Mouse (Mus musculus): ENCODE data around the gene Tmem206.

Gene Tmem206

GRCm38 (mm10) chr1:191352786-191353488 is 27.2 kb downstream of the Tmem206 start:
- DNase-seq (ENCODE audit: low spot score): peak; percentile 24

DNA sequence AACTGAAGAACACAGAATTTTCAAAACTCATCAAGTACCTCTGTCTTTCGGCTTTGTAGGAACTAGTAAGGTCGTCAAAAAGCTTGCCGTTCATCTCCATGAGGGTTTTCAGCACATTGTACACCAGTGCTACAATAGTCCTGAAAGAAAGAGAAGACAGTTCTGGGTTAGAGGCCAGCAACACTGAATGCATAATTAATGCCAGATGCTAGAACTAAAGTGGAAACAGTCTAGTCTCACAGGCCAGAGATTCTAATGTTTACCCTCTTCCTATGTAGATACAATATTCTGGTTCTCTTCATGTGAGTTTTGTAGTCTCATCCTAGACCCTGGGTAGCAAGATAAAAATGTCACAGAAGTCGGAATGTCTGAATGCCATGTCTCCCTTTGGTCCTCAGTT is 28.1 kb downstream of the Tmem206 start:
- no peak for DNase-seq (ENCODE audit: low spot score)

GRCm38 (mm10) chr1:191356936-191357335 is 31.2 kb downstream of the Tmem206 start:
- no peak for DNase-seq (ENCODE audit: low spot score)

GRCm38 (mm10) chr1:191359478-191359877 is 33.8 kb downstream of the Tmem206 start:
- DNase-seq (ENCODE audit: low spot score): no peak

- no peak for DNase-seq (ENCODE audit: low spot score)
Observed at GRCm38 (mm10) chr1:191362412-191362811, 36.7 kb downstream of the Tmem206 start.

- DNase-seq (ENCODE audit: low spot score): peak; percentile 59
Observed at GRCm38 (mm10) chr1:191364477-191364876, 38.8 kb downstream of the Tmem206 start.

DNA sequence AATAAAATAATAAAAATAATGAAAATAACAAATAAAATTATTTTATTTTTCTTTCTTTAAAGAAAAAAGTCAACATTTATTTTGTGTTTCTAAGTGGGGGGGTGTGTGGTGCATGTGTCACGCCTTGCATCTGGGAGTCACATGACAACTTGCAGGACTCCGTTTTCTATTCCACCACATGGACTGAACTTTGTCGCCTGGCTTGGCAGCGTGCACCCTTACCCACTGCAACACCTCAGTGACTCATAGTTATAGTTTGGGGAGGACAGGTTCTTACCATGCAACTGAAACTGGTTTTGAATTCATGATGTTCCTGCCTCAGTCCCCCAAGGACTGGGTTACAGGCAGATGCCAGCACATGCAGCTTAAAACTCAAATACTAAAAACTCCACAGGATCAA is 42.5 kb downstream of the Tmem206 start:
- no peak for DNase-seq (ENCODE audit: low spot score)

DNA sequence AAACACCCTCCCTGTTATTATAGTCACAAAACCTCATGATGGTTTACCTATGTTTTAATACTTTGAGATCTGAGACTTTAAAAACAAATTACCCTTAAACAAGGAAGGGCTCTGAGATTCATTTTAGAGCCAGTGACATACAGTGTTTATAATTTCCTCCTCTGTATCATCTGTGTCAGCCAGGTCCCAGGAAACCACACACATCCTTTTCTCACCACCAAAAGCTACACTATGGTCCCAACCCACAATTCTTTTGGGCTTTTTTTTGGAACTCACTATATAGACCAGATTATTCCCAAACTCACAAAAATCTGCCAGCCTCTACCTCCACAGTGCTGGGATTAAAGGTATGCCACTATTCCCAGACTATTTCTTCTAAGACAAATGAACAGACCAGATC is 43.4 kb downstream of the Tmem206 start:
- no peak for DNase-seq (ENCODE audit: low spot score)

GRCm38 (mm10) chr1:191374993-191375643 is 49.4 kb downstream of the Tmem206 start:
- no peak for DNase-seq (ENCODE audit: low spot score)

- DNase-seq (ENCODE audit: low spot score): no peak
Observed at GRCm38 (mm10) chr1:191375644-191375998, 49.9 kb downstream of the Tmem206 start.

- no peak for DNase-seq (ENCODE audit: low spot score)
Observed at GRCm38 (mm10) chr1:191378080-191378479, 52.4 kb downstream of the Tmem206 start.

DNA sequence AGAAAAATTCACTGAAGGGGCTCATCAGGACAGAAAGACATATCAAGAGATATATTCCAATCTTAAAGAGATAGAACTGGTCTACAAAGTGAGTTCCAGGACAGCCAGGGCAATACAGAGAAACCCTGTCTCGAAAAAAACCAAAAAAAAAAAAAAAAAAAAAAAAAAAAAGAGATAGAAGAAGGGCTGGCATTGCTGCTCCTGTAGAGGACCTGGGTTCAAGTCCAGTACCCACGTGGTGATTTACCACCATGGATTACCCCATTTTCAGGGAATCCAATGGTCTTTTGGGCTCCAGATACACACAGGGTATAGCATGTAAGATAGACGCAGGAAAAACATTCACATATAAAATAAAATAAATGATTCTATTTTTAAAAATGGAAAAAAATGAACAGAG is 55.1 kb downstream of the Tmem206 start:
- DNase-seq (ENCODE audit: low spot score): no peak

GRCm38 (mm10) chr1:191381955-191382736 is 56.4 kb downstream of the Tmem206 start:
- no peak for DNase-seq (ENCODE audit: low spot score)

DNA sequence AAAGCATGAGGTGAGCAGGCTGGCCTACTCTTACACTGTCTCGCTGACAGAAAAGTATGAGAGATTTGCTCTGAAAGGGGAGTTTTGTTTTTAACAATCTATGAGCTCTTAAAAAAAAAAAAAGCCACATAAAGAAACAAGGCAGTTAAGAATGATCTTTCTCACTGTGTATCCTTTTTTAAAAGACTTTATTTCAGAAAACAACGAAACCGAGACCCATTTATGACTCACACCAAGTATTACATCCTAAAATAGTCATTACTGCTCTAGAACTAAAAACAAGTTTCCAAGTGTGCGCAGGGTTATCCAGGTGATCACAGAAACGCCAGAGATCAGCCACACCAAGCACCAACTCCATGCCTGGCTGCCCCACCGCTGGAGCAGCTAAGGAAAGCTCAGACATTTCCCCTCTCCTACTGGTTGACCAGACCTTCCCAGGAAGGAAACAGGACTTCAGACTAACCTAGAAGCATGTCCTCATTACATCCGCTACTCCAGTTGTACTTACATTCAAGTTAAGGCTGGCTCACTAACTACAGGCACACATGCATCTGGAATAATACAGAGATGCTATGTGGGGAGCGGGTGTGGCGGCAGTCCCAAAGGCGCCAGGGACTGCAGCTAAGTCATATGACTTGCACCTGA is 59.2 kb downstream of the Tmem206 start:
- DNase-seq (ENCODE audit: low spot score): no peak

GRCm38 (mm10) chr1:191391311-191391710 is 65.6 kb downstream of the Tmem206 start:
- peak; percentile 82 for DNase-seq (ENCODE audit: low spot score)

- DNase-seq (ENCODE audit: low spot score): no peak
Observed at GRCm38 (mm10) chr1:191393536-191393935, 67.8 kb downstream of the Tmem206 start.

DNA sequence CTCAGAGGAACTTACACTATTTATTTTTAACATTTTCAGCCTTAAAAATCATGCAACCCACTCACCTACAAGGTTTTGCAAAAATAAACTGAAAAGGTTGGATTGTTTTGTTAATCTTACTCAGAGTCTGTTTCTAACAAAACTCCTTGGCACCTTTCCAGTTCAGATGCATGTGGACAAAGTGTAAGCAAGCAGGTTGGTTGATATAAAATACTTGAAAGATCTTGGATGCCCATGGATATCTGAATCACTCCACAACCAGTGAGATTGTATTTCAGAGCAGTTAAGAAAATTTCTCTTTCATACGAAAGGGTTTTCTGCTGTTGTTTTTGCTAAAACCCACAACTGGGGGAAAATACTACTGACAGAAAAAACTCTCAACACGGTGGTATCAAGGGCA is 68.4 kb downstream of the Tmem206 start:
- DNase-seq (ENCODE audit: low spot score): peak; percentile 27

DNA sequence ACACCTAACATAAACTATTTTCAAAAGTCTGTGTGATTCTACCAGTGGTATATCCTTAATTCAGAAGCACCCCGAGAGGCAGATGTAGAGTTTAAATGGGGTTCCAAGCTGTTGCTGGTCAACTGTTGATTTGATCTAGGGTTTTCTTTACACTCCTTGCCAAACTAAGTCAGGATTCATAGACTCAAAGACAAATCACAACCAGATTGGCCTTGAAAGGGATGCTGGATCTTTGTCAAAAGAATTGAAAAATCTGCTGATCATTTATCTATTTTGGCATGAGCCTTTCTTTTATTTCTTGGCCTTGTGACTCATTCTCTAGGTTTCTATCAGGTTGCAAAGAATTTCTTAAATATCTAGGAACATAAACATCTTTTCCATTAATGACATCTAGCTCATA is 69.5 kb downstream of the Tmem206 start:
- DNase-seq (ENCODE audit: low spot score): no peak

GRCm38 (mm10) chr1:191395871-191396433 is 70.2 kb downstream of the Tmem206 start:
- DNase-seq (ENCODE audit: low spot score): peak; percentile 58

DNA sequence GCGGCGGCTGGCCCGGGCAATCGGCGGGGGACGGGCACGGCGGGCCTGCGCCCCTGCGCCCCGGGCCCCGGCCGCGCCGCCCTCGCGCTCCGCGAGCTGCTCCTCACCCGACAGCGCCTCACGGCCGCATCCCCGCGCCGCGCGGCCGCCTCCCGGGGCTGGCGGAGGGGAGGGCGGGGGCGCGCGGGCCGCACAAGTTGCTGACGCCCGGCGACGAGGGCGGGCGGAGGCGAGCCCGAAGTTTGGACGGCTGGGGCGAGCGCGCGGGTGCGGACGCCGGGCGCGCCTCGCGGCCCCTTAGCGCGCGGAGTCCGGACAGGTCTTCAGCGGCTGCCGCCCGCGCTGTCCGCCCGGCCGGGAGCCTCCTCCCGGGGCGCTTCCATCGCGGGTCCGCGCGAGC is 70.7 kb downstream of the Tmem206 start:
- DNase-seq (ENCODE audit: low spot score): peak; percentile 35

GRCm38 (mm10) chr1:191396897-191397849 is 71.5 kb downstream of the Tmem206 start:
- peak; percentile 100 for DNase-seq (ENCODE audit: low spot score)
